Mouse (Mus musculus) adrenal gland, adult 18-20 months (tissue): ENCODE results near the gene Gorasp1. TPM values are rescaled to one million over a fixed set of nuclear protein-coding genes. Genes with fewer than 3 reads are reported as not detected.

Source experiments
- DNase-seq, 2 experiments: peaks; one replicate each; pipeline ENCODE4 v3.0.0; 2021 to 2022; ENCODE audit warnings: low spot score in 2 of 2
- total RNA-seq, 2 experiments: library from RNA; stranded (reverse); gene quantifications; 1 replicate in 1 of 2; 2 replicates in 1 of 2; pipeline ENCODE4 v1.2.3; 2021

Gorasp1 gene
- total RNA-seq, 2 experiments from 2014 or later, result 20.7 to 23.0 TPM

DNA sequence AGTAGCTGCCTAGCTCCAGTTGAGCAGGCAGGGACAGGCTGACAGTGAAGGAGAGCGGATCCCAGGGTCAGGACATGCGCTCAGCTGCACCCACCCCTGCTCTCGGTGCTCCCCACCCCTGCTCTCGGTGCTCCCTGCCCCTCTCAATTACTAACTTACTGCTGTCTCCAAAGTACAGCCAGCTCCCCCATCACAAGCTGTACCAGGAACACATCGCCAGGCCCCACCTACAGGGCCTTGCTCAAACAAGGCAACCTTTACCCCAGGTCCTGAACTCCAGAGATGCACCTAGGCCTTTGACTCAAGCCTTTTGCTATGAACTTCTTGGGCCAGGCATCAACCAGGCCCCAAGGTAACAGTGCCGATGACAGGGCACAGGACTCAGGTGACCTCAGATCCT is 3.7 kb downstream of the Gorasp1 start:
- no peak for DNase-seq

DNA sequence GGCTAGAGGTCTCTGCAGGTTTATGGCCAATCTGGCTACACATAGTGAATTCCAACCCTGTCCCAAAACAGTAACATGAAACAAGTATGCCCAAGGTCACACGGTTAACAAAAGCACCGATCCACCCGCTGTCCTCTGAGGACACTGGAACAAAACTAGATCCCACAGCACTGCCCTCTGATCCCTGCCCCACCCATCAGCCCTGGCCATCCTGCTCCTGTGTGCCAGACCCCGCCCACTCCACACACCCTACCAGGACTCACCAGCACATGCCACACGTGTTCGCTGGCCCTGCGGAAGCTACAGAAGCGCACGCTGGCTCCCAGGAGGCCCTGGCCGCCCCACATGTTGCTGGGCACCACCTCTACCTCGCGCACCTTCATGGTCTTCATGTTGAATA is 5.0 kb downstream of the Gorasp1 start:
- no peak for DNase-seq

DNA sequence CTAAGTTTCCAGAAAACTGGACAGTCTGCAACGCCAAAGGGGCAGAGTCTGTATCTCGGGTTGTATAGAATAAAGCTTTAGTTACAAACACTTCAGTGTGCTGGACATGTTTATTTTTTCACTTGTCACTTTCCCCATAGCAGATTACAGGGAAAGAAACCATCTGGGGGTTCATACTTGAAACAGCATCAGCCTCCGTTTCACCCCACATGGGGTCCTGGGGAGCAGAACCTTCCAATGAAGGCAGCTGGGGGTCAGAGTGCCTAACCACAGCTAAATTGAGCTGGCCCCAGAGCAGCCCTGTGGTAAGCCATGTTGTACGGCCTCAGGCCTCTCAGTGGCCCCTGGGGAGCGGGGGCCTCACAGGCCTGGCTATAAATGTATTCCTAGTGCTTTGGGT is 10.9 kb downstream of the Gorasp1 start:
- DNase-seq, result no peak

DNA sequence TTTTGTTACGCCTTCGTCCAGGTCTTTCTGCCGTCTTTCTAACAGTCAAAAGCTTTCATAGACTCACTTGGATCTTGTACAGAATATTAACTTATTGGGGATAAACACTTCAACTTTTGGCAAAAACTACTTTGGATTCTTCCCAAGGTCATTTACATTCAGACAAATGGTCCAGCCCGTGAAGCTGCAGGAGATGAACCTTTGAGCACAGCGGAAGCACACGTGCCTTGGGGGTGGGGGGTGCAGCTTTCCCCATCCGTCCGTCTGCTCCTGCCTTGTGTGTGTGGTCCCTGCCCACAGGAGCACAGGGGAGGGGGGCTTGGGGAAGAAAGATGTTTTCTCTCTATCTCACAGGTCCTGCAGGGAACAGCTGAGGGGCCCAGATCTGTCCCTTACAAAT is 11.6 kb downstream of the Gorasp1 start:
- no peak for DNase-seq

DNA sequence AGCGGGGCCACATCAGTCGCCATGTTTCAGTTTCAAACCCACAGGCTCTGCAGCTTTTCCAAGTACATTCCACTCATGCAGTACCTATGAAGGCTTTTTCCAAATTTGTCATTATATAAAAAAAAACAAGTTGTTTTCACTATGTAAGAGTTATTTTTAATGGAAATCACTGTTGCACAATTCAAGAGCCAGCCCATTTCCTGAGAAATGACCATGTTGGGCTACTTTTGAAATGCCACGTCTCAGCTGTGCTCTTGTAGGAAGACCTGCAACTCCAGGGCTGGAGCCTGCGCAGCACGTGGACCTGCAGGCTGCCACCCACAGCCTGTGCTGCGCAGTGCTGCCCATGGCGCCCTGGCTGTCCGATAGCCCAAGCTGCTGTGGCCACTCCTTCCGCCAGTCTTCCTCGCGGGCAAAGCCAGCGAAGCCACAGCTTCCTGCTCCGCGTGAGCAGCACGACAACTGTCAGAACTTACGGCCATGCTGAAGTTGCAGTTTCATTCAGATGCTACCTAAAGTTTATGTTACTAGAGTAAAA is 12.2 kb downstream of the Gorasp1 start:
- DNase-seq, result no peak

DNA sequence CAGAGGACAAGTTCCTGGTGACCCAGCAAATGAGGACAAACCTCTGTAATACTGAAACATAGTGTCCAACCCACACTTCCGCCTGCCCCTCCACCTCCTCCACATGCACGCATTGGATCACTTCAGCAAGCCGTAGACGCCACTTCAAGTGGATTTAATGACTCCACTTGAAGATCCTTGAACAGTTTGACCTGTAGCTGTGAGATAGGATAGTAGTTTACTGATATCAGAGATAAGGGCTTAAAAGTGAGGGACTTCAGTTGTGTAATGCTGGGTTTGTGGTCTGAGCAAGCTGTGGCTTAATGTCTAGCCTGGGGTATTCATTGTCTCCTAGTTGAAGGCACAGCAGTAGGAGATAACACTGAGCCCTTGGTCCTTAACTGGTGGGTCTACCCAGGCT is 13.9 kb downstream of the Gorasp1 start:
- no peak for DNase-seq

DNA sequence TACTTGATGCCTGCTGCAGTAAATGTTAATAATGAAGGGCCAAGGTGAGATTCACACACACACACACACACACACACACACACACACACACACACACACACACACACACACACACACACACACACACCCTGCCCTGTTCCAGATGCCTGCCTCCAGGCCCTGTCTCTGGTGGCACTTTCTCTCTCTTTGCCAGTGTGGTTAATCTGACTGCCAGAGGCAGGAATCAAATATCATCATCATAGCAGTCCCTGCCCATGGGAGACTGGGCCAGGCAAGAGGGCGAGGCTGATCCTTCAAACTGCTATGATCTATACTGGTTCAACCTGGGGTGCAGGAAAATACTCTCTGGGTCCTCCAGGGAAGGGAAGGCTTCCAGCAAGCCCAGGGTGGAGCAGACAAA is 17.5 kb downstream of the Gorasp1 start:
- no peak for DNase-seq

DNA sequence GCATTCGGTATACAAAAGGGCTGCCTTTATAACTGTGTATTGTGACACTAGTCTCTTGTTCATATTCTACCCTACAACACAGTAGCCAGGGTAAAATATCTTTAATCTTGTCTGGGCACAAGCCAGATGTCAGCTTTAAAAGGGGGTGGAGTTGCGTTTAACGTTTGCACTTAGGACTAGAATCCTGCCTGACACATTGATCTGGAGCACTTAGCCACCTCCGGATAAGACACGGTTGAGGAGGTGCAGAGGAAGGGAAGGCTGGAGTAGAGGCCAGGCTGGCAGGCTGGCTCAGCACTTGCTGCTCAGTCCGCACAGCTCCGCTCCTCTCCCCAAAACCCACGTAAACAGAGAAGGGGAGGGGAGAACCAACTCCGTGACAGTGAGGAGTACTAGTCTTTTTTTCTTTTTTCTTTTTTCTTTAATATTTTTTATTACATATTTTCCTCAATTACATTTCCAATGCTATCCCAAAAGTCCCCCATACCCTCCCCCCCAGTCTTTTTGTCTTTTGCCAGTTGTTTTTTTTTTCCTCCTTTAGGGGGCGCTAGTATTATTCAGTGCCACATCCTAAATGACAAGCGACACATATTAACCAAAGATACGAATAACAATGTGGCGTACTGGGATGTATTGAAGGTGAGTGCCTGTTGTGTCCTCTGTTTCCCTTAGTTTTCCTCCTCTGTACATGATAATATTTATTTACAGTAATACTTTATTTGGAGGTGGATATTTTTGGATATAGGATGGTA is 24.1 kb downstream of the Gorasp1 start:
- DNase-seq, result no peak

DNA sequence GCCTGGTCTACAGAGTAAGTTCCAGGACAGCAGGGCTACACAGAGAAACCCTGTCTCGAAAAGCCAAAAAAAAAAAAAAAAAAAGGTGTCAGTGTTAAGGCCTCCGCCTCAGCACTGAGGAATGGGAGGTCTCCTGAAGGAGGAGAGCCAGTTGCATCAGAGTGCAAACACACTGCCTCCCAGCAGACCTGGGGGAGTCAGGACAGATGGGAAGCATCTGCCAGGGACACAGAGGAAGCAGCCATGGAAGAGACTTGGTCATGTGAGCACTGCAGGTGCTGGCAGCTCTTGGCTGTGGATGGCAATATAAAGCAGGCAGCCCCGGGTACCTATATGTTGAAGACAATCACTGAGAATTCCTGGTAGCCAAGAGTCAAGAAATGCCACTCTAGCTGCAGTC is 27.4 kb downstream of the Gorasp1 start:
- DNase-seq, result no peak

DNA sequence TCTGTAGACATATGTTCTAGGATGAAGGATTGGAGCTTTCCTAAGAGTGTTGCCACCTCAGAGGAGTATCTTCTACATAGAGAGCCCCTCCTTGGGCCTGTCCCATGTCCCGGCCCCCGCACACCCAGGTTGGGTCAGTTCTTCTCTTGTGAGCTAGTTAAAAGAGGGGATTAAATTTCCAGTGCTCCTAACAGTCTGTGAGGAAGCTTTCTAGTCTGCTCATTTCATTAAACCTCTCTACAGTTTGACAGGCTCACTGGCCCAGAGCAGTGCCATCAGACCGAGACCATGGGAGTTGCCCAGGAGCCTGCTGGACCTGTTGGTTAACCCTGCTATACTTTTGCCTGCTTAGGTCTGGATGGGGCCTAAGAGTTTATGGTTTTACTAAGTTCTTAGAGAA is 28.7 kb downstream of the Gorasp1 start:
- no peak for DNase-seq

DNA sequence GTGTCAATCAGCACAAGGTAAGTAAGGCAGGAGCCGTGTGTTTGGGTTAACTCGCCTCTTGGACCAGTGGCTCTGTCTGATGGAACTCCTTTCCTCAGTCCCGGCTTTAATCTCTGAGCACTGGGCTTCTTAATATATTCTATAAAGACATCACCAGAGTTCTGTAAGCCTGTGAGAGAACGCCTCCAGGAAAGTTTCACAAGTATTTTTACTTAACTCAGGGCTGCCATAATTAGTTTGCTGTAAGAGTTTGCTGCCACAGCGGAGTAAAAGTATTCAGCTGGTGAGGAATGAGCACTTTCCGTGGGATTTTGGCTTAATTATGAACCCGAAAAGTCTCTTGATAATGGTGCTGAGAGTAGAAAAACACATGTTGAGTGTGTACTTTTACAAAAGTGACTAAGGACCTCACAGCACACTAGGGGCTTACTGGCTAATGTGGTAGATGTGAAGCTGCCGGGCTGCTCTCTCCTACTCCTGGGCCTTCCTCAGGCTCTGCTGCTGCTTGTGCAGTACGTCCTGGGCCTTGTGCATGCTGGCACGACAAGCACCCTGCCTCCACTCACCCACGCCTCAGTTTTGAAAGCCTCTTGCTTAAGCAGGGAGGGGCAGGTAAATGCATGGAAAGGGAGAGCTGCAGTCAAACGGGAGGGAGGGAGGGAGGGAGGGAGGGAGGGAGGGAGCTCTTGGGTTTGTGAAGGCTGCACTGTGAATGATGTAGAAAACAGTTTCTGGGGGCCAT is 34.8 kb downstream of the Gorasp1 start:
- DNase-seq, result no peak

DNA sequence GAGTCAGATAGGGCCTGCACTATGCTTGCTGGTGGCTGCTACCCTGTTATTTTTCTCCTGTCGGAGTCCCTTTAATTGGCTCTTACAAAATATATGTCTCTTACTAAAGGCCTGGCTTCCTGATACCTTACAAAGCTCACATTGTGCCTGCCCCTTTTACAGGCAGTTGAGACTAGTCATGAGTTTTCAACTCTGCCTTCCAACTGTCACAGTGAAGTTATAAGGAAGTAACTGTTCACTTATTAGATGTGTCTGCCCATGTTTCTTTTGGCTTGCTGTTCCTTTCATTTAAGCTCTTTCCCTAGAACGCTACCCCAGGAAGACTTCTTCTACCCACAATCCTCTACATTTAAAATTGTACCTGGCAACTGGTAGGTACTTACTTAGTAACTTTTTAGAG is 37.9 kb downstream of the Gorasp1 start:
- DNase-seq, result no peak

DNA sequence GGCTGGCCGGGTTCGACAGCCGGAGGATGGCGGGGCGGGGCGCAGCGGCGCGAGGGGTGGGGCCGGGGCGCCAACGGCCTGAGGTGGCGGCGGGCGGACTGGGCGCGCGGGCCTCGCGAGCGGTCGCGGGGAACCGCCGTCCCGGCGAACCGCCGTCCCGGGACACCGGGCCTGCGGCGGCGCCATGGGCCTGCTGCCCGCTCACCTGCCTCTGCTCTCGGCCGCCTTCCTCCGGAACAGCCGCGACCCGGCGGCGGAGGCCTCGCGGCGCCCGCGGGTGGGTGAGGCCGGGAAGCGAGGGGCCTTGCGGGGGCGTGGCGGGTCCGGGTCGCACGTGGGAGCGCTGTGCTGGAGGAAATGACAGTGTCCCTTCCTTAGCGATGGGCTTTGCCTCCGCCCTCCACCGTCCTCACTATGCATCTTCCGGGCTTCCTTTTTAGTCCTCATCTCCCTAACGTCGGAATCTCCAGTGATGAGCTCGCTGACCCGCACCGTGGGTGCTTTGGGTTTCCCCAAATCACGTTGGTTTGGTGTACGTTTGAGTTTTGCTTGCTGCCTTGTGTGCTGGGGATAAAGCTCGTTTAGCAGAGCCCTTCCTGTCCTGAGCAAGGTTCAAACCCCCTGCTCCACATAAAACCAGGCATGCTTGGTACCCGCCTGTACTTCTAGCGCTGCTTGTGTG is 42.2 kb downstream of the Gorasp1 start:
- no peak for DNase-seq

DNA sequence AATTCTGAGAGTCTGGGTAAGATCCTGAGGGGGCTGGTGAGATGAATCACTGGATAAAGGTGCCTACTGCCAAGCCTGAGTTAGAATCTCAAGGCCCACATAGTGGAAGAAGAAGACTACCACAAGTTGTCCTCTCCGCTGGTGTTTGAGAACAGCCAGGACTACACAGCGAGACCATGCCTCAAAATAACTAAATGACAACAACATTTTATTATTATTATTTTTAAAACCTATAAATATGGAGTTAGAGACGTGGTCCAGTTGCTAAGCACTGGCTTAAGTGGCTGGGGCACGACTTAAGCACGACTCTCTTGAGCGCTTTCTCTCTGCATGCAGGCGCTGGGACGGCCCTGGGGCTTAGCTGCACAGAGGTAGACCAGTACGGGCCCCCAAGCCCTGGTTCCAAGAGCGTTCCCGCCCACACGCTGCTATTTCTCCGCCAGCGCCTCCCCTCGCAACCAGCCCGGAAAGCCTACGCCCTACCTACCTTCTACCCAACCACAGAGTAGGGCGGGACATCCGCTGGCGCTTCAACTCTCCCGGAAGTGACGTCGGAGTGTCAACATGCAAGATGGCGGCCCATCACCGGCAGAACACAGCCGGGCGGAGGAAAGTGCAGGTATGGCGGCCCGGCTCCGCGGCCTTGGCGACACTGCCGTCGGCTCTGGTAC is 42.9 kb downstream of the Gorasp1 start, which contains the start of gene Wdr48:
Gene Wdr48 (plus strand): TSS at position 540 of the 671 bp plus-strand sequence.
- peak; percentile 89 to 94 for DNase-seq

DNA sequence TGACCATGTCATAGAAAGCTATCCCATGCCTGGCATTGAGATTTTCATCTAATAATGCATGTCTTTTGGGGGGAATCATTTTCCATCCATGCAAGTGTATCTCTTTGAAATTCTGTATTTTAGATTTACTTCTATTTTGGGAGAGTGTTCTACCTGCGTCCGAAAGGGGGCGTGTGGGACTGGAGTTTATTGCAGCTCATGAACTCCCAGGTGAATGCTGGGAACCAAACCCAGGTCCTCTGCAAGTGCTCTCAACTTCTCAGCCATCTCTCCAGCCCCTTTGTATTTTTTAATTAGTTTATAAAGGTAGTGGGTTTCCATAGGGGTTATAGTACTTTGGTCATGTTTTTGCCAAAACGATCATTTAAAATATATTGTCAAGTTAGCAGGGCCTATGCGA is 43.5 kb downstream of the Gorasp1 start:
- no peak for DNase-seq

DNA sequence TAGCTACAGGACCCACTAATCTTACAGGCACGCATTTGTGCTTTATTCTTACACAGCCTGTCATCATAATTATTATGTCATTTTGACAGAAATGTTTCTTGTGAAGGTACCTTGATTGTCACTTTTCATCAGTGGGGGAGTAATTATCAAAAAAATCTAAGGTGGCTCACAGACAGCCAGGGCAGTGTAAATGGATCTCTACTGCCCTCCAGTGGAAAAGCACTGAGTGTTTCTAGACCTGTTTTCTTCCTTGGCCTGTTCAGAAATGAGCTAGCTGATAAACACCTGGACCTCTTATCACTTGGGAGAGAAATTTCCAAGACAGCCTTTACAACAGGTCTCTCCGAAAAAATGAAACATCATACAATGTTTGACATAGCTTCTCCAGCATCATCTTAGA is 46.7 kb downstream of the Gorasp1 start:
- no peak for DNase-seq

DNA sequence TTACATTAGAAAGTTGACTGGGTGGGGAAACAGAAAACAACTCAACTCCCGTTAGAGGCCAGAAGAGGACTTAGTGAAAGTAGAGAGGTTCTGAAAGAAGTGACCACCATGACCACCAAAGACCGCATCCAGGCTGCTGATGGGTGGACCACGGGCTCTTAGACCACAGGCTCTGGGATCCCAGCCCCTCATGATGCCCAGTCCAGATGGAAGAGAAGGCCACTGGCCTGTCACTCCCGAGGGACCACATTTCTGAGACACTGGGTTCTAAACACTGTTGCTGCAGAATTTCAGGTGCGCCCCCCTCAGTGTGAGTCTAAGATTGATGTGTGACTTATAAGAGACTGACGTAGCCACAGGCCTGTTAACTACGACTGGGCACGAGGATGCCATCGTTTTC is 47.9 kb downstream of the Gorasp1 start:
- DNase-seq, result no peak

DNA sequence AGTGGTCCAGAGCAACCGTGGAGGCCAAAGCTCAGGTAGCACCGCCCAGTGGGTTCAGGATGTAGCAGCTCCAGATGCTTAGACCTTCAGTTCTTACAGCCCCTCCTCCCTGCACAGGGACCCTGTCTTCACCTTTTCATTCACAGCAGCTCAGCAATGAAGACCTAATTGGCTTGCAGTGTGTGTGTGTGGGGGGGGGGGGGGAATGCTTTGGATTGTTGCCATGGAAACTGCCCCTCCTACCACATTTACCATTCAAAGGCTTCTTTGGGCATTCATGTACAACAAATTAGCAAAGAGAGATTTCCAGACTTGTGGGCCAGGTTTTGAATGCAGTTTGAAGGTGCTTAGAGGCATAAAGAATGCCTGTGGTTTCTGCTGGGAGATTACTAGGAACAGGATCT is 48.5 kb downstream of the Gorasp1 start:
- no peak for DNase-seq

DNA sequence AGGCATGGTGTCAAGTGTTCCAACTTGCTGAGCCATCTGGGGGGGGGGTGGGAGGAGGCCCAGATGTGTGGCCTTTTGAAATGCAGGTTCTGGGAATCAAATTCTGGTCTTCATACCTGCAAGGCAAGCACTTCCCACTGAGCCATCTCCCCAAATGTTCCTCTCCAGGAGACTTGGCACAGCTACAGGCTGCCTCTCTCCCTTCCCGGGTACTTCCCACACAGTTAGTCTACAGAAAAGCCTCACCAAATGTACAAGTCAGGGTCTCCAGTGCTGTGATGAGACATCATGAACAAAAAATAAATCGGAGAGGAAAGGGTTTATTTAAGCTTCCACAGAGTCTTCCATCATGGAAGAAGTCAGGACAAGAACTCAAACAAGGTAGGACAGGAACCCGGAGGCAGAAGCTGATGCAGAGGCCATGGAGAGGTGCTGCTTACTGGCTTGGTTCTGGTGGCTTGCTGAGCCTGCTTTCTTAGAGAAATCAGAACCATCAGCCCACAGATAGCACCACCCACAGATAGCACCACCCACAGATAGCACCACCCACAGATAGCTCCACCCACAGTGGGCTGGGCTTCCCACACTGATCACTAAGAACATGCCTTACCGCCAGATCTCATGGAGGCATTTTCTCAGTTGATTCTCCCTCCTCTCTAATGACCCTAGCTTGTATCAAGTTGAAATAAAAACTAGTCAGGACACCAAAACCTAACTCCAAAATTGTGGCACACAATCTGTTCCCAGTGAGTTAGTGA is 50.0 kb downstream of the Gorasp1 start:
- no peak for DNase-seq
